Mouse (Mus musculus): ENCODE measurements around the gene Gm7137.
"Not testable (repeated sequence)": the region's sequence is repeated elsewhere in the genome, so short reads cannot be mapped to it uniquely, and the experiment has no call there.

Gm7137 gene

DNA sequence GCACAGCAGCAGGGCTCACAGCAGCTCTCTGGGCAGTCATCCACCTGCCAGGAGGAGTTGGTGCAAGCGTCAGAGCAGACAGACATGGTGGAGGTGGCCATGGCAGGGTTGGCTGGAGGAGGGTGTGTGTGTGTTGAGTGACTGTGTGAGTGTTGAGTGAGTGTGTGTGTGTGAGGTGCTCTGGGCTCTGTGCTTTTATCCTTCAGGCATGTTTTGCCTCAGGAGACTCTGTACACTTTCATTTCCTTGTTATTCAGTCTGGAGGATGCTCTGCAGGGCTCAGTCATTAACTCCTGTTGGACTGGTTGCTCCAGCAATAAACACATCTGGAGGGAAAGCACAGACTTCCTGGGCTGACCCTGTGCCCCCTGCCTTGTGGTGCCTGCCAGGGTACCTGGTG is 36.7 kb downstream of the Gm7137 start, which contains the start of gene Gm9736:
Gene Gm9736 (minus strand): TSS at position 101 of the 400 bp plus-strand sequence.
- not testable (repeated sequence) for DNase-seq (ENCODE audit: low spot score)

DNA sequence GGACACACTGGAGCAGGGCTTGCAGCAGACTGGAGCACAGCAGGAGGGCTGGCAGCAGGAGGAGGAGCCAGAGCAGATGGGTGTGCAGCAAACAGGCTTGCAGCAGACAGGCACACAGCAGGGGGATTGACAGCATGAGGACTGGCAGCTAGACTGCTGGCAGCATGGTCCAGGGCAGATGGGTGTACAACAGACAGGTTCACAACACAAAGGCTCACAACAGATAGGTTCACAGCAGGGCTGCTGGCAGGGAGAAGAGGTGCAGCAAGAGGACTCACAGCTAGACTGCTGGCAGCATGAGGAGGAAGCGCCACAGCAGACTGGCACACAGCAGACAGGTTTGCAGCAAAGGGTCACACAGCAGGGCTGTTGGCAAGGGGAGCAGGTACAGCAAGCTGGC is 37.3 kb downstream of the Gm7137 start:
- DNase-seq (ENCODE audit: low spot score), result not testable (repeated sequence)

DNA sequence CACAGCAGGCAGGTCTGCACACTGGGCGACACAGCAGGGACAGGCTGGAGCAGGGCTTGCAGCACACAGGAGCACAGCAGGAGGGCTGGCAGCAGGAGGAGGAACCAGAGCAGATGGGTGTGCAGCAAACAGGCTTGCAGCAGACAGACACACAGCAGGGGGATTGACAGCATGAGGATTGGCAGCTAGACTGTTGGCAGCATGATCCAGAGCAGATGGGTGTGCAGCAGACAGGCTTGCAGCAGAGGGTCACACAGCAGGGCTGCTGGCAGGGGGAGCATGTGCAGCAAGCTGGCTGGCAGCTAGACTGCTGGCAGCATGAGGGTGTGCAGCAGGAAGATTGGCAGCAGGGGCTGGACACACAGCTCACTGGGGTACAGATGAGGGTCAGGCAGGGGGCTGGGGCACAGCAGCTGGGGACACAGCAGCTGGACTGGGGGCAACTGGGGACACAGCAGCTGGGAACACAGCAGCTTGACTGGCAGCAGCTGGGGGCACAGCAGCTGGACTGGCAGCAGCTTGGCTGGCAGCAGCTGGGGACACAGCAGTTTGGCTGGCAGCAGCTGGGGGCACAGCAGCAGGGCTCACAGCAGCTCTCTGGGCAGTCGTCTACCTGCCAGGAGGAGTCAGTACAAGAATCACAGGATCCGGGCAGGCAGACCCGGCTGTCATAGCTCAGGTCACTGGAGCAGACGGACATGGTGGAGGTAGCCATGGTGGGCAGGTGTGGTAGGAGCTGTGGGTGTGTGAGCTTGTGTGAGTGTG is 45.9 kb downstream of the Gm7137 start, which contains the start of gene Gm18596:
Gene Gm18596 (minus strand): TSS at position 715 of the 765 bp plus-strand sequence.
- DNase-seq (ENCODE audit: low spot score), result not testable (repeated sequence)

DNA sequence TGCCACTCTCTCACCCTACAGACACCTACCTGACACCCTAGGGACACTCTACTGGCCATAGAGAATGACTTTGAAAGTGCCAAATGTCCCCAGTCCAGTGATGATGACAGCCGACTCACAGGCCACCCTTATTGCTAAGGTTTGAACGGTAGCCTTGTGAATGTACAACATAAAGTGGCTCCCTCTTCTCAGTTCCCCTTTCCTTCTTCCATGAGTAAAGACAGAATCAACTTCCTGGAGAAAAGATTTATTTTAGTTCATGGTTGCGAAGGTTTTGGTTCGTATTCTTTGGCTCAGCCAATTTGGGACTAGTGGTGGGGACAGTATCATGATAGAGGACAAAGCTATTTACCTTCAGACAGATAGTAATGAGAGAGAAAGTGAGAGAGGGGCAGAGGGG is 49.1 kb downstream of the Gm7137 start:
- no peak for DNase-seq (ENCODE audit: low spot score)
